Mouse (Mus musculus) urinary bladder, postnatal 36 days (tissue): ENCODE results near the gene Cdk6.
A peak's percentile ranks its signal among the peaks of the same experiment; 100 is the strongest.
"Not testable (repeated sequence)": the region's sequence is repeated elsewhere in the genome, so short reads cannot be mapped to it uniquely, and the experiment has no call there.

ENCODE experiments used
- DNase-seq, 2 experiments: peaks; one replicate each; pipeline ENCODE4 v3.0.0; 2022; ENCODE audit warnings: low spot score in 2 of 2, mixed read lengths in 1 of 2

Gene Cdk6

DNA sequence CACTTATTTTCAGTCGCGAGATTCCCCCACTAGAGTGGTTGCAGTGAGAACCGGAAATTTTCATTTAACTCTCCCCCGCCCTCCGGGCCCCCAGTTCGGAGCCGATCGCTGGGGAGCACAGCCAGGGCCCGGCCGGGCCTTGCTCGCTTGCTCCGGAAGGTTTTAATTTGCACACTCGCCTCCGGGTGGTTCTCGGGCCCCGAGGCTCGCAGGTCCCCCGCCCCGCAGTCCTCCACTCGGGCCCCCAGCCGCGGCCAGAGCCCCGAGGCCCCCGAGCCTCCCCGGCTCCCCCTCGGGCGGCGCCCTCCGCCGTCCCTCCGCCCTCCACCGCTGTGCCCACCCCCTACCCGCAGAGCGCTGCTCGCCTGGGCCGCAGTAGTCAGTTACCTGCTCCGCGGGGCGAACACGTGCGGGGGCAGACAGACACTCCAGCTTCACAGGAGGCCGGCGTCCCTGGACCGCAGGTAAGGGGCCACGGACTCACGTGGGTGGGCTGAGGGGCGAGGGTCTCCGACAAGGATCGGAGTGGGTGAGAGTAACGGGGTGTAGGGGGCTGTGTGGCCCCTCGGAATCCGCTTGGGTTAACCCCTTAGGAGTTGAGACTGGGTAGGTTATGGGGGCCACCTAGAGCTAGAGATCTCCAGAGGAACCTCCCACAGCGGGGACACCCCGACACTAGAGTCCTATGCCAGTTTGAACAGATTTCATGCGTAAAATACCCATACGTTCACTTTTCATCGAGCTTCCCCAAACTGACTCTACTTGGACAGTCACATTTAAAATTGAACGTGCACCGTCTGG is at the start of gene Cdk6:
TSS of gene Cdk6 (plus strand) at position 375 of the 801 bp plus-strand sequence.
- peak; percentile 38 to 53 for DNase-seq

DNA sequence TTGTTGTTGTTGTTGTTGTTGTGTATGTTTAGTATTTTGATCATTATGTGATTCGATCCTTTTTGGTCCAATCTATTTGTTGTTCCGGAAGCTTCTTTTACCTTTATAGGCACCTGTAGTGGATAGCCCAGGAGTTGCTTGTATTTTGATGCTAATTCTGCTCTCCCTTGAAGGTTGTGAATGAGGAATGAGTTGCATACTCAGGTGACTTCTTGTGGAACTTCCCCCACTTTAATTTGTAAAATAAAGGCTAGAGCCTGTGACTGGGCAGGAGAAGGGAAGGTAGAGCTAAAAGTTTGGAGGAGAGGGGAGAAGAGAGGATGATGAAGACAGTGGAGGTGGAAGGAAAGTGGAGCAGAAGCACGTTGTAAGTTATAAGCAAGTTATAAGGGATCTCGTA is 47.6 kb upstream of the Cdk6 start:
- DNase-seq: no peak

DNA sequence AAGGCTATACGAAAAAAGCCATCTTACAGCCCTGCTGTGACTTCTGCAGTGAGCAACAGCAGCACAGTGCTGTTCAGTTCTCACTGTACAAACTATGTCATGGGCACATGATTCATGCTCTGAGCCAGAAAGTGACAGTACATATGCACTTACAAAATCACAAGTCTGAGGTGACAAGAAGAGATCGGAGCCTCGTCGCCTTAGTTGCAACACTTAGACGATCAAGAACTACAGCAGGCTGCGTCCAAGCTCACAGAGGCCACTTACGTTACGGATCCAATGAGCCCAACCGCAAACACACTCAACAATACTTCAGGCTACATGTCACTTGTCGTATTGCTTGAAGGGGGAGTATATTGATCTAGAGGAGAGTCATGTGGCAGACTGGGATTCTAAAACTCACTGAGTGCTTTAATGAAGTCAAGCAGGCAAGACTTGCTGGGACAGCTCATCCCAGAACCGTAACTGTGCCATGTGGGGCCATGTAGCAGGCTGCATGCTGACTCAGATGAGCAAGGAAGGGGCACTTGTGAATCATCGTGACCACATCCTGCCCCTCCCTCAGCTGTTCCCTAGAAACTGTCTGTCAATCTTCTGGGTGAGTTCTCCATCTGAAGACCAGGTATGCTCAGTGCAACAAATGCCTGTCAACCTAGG is 40.4 kb upstream of the Cdk6 start:
- peak; percentile 21 to 36 for DNase-seq

DNA sequence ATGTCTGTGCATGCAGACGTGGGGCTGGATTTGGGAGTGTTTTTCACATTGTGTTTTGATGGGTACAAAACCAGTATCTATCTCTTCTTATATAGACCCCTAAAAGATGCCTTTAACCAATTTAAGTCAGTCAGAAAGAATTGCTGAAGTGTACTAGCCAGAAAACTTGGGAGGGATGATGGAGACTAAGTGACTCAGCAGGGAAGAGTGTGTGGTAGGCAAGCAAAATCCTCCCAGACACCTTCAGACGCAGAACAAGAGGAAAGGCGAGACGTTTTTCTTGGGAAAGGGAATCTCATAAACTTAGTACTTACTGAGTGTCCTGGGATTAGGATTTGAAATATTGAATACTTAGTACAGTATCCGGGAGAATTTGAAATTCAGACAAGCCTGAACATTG is 39.8 kb upstream of the Cdk6 start:
- no peak for DNase-seq

DNA sequence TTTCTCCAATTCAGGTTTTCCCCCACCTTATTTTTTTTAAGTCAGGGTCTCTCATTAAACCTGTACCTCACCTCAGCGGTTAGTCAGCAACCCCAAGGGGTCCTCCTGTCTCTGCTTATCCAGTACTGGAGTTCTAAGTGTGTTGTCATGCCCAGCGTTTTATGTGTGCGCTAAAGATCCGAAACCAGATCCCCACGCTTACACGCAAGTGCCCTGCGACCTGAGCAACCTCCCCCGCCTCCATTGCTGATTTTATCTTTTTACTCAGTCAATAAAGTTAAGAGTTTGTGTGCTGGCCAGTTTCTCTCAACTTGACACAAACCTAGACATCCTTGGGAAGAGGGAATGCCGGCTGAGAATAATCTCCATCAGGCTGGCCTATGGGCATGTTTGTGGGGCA is 37.4 kb upstream of the Cdk6 start:
- DNase-seq: no peak

DNA sequence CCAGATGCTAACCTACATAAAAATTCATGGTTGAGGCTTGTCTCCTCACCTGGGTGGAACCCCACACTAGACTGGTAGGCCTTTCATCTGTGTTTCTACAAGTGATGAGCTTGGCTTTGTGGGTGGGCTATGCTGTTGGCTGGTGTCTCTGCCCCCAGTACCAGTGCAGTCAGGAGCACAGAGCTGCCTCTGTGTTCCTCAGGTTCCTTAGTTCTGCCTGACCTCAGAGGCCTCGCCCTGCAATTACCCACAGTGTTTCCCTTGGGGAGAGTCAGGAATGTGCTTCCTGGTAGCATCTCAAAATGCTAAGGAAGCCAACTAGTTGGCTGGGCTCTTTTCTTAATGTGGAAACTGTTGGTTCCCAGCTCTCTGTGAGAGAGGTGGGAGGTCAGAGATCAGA is 35.1 kb upstream of the Cdk6 start:
- no peak for DNase-seq

DNA sequence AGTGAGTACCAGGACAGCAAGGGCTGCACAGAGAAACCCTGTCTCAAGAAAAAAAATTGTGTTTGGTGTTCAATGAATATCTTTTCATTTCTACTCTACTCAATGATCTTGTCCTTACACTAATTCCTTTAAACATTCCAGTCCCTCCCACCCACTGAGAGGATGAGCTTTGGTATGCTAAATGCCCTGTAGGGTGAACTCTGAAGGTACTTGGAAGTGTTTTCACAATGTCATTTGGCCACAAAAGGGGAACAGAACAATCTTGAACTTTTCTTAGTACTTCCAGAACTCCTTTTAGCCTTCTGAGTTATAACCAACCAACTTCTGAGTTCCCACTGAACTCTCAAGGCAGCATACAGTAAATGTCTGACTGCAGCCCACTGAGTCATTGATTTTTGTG is 32.2 kb upstream of the Cdk6 start:
- no peak for DNase-seq

DNA sequence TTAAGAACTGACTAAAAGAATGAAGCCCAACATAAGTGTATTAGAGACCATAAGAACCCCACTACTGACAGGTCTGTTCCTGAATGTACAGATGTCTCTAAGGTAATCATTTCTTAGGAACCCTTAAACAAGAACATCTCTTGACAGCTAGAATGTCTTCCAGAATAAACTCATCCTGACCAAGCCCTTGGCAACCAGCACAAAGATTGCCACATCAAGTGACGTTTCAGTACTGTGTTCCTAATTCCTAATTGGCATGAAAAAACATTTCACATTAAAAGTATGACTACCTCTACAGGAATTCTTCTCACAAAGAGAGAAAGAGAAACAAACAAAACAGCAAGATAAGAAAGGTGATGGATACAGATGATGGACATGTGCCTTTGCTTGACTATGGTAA is 31.7 kb upstream of the Cdk6 start:
- DNase-seq: peak in 1 of 2 experiments; percentile 36

DNA sequence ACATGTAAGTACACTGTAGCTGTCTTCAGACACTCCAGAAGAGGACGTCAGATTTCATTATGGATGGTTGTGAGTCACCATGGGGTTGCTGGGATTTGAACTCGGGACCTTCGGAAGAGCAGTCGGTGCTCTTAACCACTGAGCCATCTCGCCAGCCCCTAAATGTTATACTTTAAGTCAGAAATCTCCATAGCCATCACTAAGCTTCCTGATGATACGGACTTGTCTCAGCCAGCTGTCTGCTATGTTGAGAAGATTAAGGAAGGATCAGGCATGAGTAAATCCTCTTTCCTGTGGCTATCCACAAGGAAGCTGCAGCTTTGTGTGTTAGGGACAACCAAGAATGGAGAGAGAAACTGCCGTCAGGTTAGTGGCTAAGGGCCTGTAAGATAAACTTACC is 30.1 kb upstream of the Cdk6 start:
- not testable (repeated sequence) for DNase-seq

DNA sequence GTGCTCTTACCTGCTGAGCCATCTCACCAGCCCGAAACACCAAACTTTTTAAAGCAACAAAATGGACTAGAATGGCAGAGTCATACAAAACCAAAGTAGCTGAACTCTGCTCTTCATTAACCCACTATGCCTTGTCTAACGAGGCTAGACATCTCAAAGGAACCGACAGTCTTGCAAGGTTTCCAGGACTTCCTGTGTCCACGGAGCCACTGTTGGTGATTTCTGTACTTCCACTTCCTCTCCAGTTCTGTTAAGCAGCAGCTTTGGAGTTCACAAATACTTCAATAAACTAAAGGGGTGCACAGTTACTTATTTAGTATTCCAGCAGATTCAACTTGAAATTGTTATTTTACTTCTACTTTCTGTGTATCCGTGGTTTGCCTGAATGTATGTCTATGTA is 23.6 kb upstream of the Cdk6 start:
- DNase-seq: not testable (repeated sequence)

DNA sequence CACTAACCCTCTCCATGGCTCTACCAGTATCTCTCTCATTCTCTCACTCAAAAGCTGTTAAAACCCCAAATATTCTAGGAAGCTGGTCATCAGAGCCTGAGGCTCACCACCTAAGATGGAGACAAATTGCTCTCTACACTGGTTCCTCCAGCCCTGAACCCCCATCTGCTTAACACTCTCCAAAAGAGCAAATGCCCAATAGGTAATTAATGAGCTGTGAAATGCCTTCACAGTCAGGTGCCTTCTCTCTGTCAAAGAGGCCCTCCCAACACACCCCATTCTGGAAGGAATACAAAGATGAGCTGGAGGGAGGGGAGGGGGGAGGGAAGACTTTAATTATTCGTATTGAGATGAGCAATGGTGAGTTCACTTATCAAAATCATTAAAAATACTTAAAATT is 21.1 kb upstream of the Cdk6 start:
- no peak for DNase-seq

DNA sequence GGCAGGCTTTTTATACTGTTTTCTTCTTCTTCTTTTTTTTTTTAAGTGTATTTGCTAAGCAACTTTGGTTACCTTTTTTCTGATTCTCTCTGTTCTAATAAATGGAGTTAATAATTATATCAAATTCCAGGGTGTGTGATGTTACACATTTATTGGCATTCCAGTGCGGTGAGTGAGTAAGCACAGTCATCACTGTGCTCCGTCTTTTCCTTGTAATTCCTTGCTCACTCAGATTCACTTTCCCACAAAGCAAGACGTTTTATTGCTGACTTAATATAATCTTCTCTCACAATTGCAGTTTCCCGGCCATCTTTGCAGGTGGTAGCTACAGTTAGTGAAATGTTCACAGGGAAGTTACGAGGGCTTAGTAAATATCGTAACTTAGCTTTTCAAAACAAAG is 19.2 kb upstream of the Cdk6 start:
- no peak for DNase-seq

DNA sequence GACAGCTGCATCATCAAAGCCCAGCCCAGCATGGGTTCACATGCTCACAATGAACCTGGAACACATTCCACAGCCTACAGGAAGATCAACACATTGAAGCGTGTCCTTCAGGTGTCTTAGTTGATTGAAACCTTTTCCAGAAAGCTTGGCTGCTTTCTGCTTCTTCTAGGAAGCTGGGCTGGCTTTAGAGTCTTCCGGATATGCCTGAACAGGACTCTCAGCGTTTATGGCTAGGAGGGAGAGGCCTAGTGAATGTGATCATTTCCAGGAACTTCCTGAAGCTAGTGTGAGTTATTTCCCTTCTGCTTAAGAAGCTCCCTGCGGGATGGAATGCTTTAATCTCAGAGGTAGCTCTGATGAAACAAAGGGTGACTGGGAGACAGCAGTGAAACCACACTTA is 17.2 kb upstream of the Cdk6 start:
- DNase-seq: no peak

DNA sequence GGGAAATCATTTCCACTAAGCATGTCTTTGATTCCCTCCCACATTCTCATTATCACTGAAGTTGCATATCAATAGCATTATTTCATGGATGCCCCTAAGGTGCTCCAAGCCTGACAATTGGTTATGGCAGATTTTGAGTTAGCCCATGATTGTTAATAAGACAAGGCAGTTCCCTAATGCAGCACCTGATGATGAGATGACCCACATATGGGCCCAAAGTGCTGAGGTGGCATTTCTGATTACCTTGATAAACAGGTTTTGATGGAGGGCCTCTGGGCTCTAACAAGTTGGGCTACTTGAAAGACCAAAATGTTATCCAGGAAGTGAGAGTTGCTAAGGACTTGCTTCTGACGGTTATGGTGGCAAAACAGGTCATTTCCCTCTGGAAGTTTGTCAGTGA is 11.9 kb upstream of the Cdk6 start:
- no peak for DNase-seq

DNA sequence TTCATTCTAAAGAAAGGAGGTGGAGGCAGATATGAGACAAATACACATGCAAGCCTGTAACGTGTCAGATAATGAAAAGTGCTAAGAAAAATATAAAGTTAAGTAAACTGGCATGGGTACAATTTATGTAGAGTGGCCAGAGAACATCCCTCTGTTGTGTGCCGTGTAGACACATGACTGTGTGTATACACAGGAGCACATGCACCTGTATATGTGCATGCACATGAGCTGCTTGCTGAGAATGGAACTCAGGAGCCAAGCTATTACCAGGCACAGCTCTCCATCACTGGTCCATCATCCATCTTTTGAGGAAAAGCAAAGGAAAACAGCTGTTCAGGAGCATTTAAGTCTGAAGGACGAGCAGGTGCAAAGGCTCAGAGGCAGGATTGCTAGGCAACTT is 10.4 kb upstream of the Cdk6 start:
- no peak for DNase-seq

DNA sequence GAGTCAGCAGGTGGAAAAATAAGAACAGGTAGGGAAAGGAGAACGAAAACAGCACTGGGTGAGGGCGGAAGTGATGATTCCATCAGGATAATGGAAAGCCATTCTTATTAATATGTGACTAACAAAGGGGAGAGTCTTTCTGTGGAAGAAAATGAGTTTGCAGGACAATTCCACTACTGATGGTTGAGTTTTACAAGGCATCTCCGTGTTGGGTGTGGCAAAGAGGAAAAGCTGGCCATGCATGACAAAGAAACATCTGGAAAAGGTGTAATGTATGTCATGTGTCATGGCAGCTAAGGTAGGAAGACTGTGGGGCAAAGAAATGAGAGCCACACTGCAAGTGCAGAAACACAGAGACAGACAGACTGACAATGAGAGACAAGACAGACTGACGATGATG is 8.3 kb upstream of the Cdk6 start:
- DNase-seq: not testable (repeated sequence)

DNA sequence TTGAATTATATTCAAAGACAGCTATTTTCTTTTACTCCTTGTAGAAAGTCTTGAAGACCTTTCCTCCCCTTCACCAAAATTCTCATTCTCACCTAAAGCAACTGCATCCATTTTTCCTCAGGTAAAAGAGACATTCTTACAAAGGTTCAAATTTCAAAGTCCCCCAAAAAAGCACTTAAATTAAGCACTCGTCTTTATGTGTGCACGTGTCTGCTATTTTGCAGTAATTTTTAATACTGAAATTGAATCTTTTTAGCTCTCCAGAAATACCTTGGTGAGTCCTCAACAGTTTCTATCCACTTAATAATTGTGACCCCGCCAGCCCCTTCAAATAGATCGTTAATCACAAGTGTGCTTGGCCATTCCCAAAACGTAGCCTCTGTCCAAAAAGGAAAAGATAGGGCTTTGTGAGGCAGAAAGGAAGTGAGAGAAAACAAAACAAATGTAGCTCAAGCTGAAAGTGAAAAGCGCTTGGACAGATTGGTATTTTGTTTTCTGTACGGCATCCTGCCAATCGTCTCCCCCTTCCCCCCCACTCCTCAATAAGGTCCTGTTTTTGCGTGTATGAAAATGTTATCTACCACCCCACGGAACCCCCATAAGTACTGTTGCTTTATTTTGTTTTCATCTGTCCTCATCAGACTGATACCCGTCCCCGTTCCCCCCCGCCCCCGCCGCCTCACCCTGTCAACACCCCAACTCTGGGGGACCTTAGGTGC is 786 bp upstream of the Cdk6 start:
- not testable (repeated sequence) for DNase-seq

DNA sequence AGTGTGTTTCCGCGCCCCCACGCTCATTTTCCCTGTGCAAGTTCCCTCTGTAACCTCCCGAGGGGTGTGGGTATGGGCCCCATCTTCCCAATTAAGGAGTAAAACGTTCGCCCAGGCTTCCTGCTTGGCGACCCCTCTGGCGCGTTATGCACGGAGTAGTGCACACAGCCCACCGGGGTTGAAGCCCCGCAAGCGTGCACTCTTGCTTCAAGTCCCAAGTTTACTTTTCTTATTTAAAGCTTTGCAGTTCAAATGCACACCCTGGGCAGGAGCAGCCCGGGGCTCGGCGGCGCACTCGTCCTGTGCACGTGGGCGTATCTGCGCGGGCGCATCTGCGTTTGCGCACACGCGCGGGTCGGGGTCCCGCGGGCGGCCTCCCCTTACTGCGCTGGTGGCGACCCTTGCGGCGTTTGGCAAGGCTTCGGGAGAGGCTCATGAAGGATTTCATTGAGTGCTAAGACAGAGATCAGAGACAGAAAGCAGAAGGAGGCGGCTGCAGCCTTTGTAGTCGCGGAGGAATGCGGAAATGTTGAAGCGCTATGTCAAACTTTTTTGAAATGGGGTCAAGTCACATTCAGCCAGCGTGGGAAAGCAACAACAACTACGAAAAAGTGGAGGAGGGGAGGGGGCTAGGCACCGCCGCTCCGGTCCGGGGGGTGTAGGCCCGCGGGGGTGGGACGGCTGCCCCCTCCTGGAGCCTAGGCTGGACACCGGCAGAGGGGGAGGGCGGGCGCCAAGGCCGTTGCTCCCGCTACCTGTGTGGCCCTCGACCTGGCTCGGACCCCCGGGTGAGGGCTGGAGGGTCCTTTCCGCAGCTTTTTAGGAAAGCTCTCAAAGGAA is 866 bp downstream of the Cdk6 start:
- DNase-seq: peak; percentile 40 to 49

DNA sequence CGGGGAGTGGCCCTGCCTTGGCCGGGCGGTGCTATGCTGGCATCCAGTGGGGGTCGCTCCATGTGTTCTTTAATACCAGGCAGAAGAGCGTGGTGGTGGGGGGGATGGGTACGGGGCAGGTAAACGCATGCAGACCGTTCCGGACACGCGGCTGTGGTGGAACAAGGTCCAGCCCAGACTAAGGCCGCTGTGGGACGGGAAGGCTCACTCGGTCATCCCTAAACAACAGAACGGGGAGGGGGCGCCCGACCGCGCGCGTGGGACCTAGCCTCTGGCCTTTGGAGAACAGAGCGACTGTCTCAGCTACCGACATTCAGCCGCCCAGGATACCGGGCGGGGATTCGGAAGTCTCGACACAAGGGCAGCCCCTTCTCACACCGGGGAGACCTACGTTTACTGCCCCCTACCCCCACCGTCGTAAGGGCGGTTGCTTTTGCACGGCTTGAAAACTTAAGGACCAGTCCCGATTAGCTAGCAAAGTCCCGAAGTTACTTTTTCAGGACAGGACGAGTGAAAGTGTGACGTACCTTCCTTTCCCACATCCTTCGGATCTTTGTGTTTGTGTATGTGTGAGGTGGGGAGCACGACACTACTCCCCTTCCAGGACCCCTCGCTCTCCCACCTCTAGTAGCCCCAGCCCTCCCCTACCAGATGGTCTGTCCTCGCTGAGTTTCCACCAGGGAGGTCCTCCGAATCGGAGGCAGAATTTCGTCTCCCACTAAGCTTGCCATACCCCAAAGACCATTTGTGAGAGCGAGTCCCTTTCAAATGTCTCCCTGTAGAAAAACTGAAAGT is 1.7 kb downstream of the Cdk6 start:
- peak; percentile 38 to 39 for DNase-seq

DNA sequence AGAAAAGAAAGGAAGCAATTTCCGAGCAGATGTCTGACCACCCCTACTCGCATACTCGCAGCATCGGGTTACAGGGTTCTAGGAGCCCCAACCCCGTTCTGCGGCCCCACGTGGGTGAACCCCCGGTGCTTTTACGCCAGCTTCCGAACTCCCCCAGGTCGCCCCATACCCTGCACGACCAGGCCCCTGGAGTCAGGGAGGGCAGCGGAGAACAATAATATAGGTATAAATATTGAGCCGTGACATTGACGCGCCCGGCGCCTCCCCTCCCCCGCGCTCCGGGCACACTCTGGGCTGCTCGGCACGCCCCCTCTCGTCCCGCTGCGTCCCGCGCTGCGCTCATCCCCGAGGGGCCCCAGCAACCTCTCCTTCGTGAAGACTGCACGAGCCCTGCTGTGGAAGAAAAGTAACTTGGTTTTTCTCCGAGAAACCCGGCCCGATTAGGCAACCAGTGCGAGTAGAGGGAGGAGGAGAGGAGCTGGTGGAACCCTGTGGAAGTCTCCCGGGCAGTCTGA is 2.3 kb downstream of the Cdk6 start:
- DNase-seq: peak; percentile 69 to 71
